Mouse (Mus musculus) lung, postnatal 0 days (tissue): ENCODE results near the gene Nudt19. TPM values are rescaled to one million over a fixed set of nuclear protein-coding genes. Genes with fewer than 3 reads are reported as not detected.
"Not testable (repeated sequence)": the region's sequence is repeated elsewhere in the genome, so short reads cannot be mapped to it uniquely, and the experiment has no call there.

Experiments used
- ATAC-seq: fragments of 200-750 bp; cut with Nextera tagmentation; 2 replicates; pipeline ENCODE4 v1.8.0; 2017; ENCODE audit warnings: moderate library complexity
- DNase-seq: peaks from one replicate; pipeline ENCODE4 v3.0.0-alpha.2; 2016; ENCODE audit warnings: low spot score
- H3K27ac ChIP-seq: fragments of 300-500 bp; sonication (generic); 2 replicates; pipeline ENCODE4 v1.5.1; 2014; ENCODE audit warnings: antibody characterized with exemption, mild to moderate bottlenecking, low read length, mixed read lengths
- H3K27me3 ChIP-seq: fragments of 300-500 bp; sonication (generic); replicated peaks from 2 replicates; pipeline ENCODE4 v1.6.1; 2014; ENCODE audit warnings: low read length, mixed read lengths; ENCODE audit not compliant: insufficient read depth
- H3K36me3 ChIP-seq: fragments of 300-500 bp; sonication (generic); 2 replicates; pipeline ENCODE4 v1.6.1; 2014; ENCODE audit warnings: low read length, mixed read lengths; ENCODE audit not compliant: insufficient read depth
- H3K4me1 ChIP-seq: fragments of 300-500 bp; sonication (generic); 2 replicates; pipeline ENCODE4 v1.6.1; 2014; ENCODE audit warnings: antibody characterized with exemption, low read depth, low read length, mixed read lengths; ENCODE audit not compliant: insufficient read depth
- H3K4me2 ChIP-seq: fragments of 300-500 bp; sonication (generic); replicated peaks from 2 replicates; pipeline ENCODE4 v1.6.1; 2014; ENCODE audit warnings: low read depth, mild to moderate bottlenecking, low read length, moderate library complexity, mixed read lengths
- H3K4me3 ChIP-seq: fragments of 300-500 bp; sonication (generic); 2 replicates; pipeline ENCODE4 v1.5.1; 2014; ENCODE audit warnings: low read depth, low read length
- H3K9ac ChIP-seq: fragments of 300-500 bp; sonication (generic); replicated peaks from 2 replicates; pipeline ENCODE4 v1.6.1; 2014; ENCODE audit warnings: low read depth, mild to moderate bottlenecking
- H3K9me3 ChIP-seq: fragments of 300-500 bp; sonication (generic); 2 replicates; pipeline ENCODE4 v1.6.1; 2016; ENCODE audit warnings: low read length, mixed read lengths
- CTCF ChIP-seq: IDR thresholded peaks from 2 replicates; pipeline ENCODE4 v1.5.1; 2016; ENCODE audit warnings: antibody characterized with exemption, mild to moderate bottlenecking
- EP300 ChIP-seq: IDR thresholded peaks from 2 replicates; pipeline ENCODE4 v1.6.1; 2016; ENCODE audit warnings: antibody characterized with exemption, mild to moderate bottlenecking, control low read depth
- WGBS: fragments of 180-500 bp; shearing (Covaris S2); extraction: QIAGEN DNeasy Blood & Tissue Kit; methylation state at CpG from one replicate; pipeline ENCODE4 v1.1.7; 2014; 5-methylcytosine and 5-hydroxymethylcytosine counted together
- polyA plus RNA-seq: library from polyadenylated mRNA; unstranded; fragments of >200 nt; fragmentation: Nextera tagmentation; extraction: Ambion mirVana; gene quantifications from 2 replicates; pipeline ENCODE4 v1.2.1, GENCODE M21; 2015

Nudt19 gene
- polyA plus RNA-seq, 1 experiment from 2014 or later: 30.5 TPM

GRCm38 (mm10) chr7:35570883-35571282 lies 14.8 kb upstream of the Nudt19 start:
- H3K4me2 ChIP-seq, H3K27ac ChIP-seq, H3K27me3 ChIP-seq, DNase-seq, H3K4me1 ChIP-seq, H3K4me3 ChIP-seq, ATAC-seq, H3K36me3 ChIP-seq, H3K9ac ChIP-seq, H3K9me3 ChIP-seq: not testable (repeated sequence)
- peak; percentile 57 for TF ChIP-seq CTCF
- 21% methylated on average over 6 of the region's 6 CpGs for WGBS

- 85% methylated on average over 4 of the region's 4 CpGs for WGBS
- H3K4me3 ChIP-seq, H3K4me2 ChIP-seq, H3K27me3 ChIP-seq, H3K9me3 ChIP-seq, H3K4me1 ChIP-seq, H3K9ac ChIP-seq, H3K27ac ChIP-seq, DNase-seq, H3K36me3 ChIP-seq, ATAC-seq: not testable (repeated sequence)
Measured at GRCm38 (mm10) chr7:35569724-35570123, 13.6 kb upstream of the Nudt19 start.

- H3K9me3 ChIP-seq, H3K4me1 ChIP-seq, ATAC-seq, H3K36me3 ChIP-seq, H3K27ac ChIP-seq, H3K4me3 ChIP-seq, H3K27me3 ChIP-seq, H3K9ac ChIP-seq, DNase-seq, H3K4me2 ChIP-seq: not testable (repeated sequence)
- 77% methylated on average over 13 of the region's 13 CpGs for WGBS
Measured at GRCm38 (mm10) chr7:35565965-35566364, 9.9 kb upstream of the Nudt19 start.

GRCm38 (mm10) chr7:35564872-35565271 lies 8.8 kb upstream of the Nudt19 start:
- H3K36me3 ChIP-seq, H3K9ac ChIP-seq, DNase-seq, H3K27me3 ChIP-seq, ATAC-seq, H3K4me1 ChIP-seq, H3K4me3 ChIP-seq, H3K27ac ChIP-seq, H3K4me2 ChIP-seq, H3K9me3 ChIP-seq: not testable (repeated sequence)
- 71% methylated on average over 10 of the region's 10 CpGs for WGBS

- H3K4me2 ChIP-seq: no peak overlapping the region
- no peak overlapping the region for H3K9ac ChIP-seq
- ATAC-seq (no peak), DNase-seq (no peak)
- TF ChIP-seq CTCF: no peak
- TF ChIP-seq EP300: no peak
- H3K36me3 ChIP-seq: no peaks in the 10 kb centered on the region
- no peaks in the 10 kb centered on the region for H3K4me1 ChIP-seq
- H3K9me3 ChIP-seq: no peaks in the 10 kb centered on the region
- WGBS: 85% methylated on average over 2 of the region's 2 CpGs
- H3K27me3 ChIP-seq: no peaks in the 10 kb centered on the region
- no peak overlapping the region for H3K27ac ChIP-seq
- H3K4me3 ChIP-seq: no peak overlapping the region
Measured at GRCm38 (mm10) chr7:35564067-35564865, 8.2 kb upstream of the Nudt19 start.

- 61% methylated on average over 11 of the region's 11 CpGs for WGBS
- H3K4me3 ChIP-seq: no peak overlapping the region
- no peak overlapping the region for H3K9ac ChIP-seq
- H3K36me3 ChIP-seq: no peaks in the 10 kb centered on the region
- no peaks in the 10 kb centered on the region for H3K9me3 ChIP-seq
- ATAC-seq: no peak
- DNase-seq: no peak
- H3K4me2 ChIP-seq: no peak overlapping the region
- H3K4me1 ChIP-seq: no peaks in the 10 kb centered on the region
- no peak overlapping the region for H3K27ac ChIP-seq
- H3K27me3 ChIP-seq: no peaks in the 10 kb centered on the region
- TF ChIP-seq EP300 (no peak), CTCF (no peak)
Measured at GRCm38 (mm10) chr7:35563071-35563470, 7.0 kb upstream of the Nudt19 start.

GRCm38 (mm10) chr7:35559838-35560237 lies 3.7 kb upstream of the Nudt19 start:
- Histone ChIP-seq H3K4me2 (no peak overlapping the region), H3K36me3 (no peaks in the 10 kb centered on the region), H3K4me1 (peaks cover 3% of the 10 kb centered on the region; the same call in 1 of the 2 replicates), H3K9ac (no peak overlapping the region), H3K27me3 (no peaks in the 10 kb centered on the region), H3K9me3 (no peaks in the 10 kb centered on the region), H3K4me3 (no peak overlapping the region), H3K27ac (no peak overlapping the region)
- DNase-seq (no peak), ATAC-seq (no peak)
- WGBS: 93% methylated on average over 3 of the region's 3 CpGs
- TF ChIP-seq CTCF (no peak), EP300 (no peak)
